Mouse (Mus musculus) spleen, adult 2 months (tissue): ENCODE measurements around the gene Zfp385c.

Experiments used
- CTCF ChIP-seq: fragments of 200-500 bp; IDR thresholded peaks from 2 replicates; pipeline ENCODE4 v1.5.1; 2011; ENCODE audit warnings: mild to moderate bottlenecking, inconsistent platforms; ENCODE audit not compliant: insufficient read depth, insufficient read length, insufficient replicate concordance; ENCODE audit errors: extremely low read depth
- POLR2A ChIP-seq: fragments of 200-500 bp; IDR thresholded peaks from 2 replicates; pipeline ENCODE4 v1.6.1; 2011; ENCODE audit warnings: low read depth, low read length, inconsistent platforms

DNA sequence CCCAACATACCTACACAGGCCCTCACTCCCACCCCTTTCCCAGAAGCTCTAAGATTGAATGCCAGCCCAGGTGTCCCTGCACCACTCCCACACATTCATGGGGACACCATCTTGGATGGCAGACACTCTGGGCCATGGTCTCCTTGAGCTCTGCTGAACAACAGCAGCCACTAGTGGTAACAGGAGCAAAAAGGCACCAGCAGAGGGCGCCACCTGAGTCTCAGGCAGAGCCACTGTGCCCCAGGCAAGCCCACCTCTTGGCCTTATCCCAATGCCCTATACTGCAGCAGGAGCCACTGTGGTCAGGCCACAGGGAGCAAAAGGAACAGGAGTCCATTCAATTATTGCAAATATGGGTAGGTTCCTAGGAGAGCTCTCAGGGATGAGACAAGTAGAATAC is 46.0 kb downstream of the Zfp385c start:
- TF ChIP-seq CTCF (peak; percentile 51; the same call in 1 of the 2 replicates), POLR2A (no peak)
